Mouse (Mus musculus) brain, embryonic 14.5 days (tissue): ENCODE measurements around the gene Slc39a1.

ENCODE experiments used
- CTCF ChIP-seq: fragments of 200-500 bp; IDR thresholded peaks from 2 replicates; pipeline ENCODE4 v1.5.1; 2012; ENCODE audit warnings: inconsistent platforms, mild to moderate bottlenecking, moderate library complexity, borderline replicate concordance; ENCODE audit not compliant: insufficient read depth, insufficient read length; ENCODE audit errors: extremely low read depth
- POLR2A ChIP-seq: fragments of 200-500 bp; IDR thresholded peaks from 2 replicates; pipeline ENCODE4 v1.6.1; 2012; ENCODE audit warnings: mild to moderate bottlenecking, inconsistent platforms, borderline replicate concordance; ENCODE audit not compliant: poor library complexity, insufficient read depth, insufficient read length, severe bottlenecking; ENCODE audit errors: extremely low read depth

DNA sequence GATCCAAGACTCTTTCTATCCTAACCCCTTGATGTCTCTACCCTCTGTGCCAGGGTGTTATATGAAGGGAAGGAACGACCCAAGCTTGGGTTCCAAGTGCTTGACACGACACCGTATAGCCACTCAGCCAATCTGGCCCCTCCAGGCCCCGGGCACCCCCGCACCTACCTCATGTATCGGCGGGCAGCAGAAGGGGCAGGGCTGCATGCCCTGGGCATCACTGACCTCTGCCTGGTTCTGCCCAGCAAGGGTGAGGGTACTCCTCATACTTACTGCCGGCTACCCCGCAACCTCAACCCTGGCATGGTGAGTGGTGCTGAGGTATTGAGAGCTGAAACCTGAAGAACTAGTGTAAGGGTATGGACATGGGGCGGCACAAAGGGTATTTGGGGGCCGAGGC lies 20.2 kb downstream of the Slc39a1 start:
- TF ChIP-seq CTCF (no peak), POLR2A (no peak)
